Mouse (Mus musculus) frontal cortex, adult 2 months (tissue): Measurements from ENCODE around the gene Pole. TPM values are rescaled to one million over a fixed set of nuclear protein-coding genes. Genes with fewer than 3 reads are reported as not detected.

Experiments used
- DNase-seq, 2 experiments: peaks; one replicate each; pipeline ENCODE4 v3.0.0; 2022; ENCODE audit warnings: low spot score in 1 of 2; ENCODE audit errors: extremely low spot score in 1 of 2
- polyA plus RNA-seq: library from polyadenylated mRNA; depleted of rRNA; stranded (reverse); fragments of >200 nt; gene quantifications from 2 replicates; pipeline ENCODE4 v1.2.3, GENCODE M21; 2012; rRNA removed

Pole gene
- polyA plus RNA-seq, result 1.6 and 1.7 TPM in 2 replicates

DNA sequence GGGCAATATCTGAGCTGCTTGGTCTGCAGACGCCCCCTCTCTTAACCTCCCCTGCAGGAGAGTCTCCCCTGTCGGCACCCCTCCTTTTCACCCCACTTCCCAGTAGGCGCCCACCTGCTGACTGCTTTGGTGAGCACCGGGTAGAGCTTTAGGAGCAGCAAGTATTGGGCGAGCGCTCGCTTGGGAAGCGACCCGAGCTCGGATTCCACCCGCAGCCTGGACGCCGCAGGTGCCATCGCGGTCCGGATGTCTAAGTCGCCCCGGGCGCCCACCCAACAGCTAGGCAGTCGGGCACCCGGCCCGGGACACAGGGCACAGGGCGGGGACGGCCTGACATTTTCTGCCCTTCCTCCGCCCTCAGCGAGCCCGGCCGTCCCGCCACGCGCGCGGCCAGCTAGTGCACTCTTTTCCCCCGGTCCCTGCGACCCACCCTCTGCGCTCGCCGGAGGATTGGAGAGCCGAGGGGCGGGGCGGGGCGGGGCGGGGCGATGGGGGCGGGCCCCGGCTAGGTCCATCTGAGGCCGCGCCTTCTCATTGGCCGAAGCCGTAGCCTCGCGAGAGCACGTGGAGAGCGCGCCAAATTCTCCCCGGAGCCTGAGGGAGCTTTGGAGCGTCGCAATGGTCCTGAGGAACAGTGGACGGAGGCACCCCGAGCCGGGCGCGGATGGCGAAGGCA lies at the start of gene Pole, which contains the start of gene Pxmp2:
TSS of gene Pole (plus strand) at position 537 of the 676 bp plus-strand sequence.
TSS of gene Pxmp2 (minus strand) at position 417 of the 676 bp plus-strand sequence.
- peak; percentile 49 to 81 for DNase-seq

GRCm38 (mm10) chr5:110244091-110244490 lies 42.0 kb upstream of the Pole start:
- no peak for DNase-seq

DNA sequence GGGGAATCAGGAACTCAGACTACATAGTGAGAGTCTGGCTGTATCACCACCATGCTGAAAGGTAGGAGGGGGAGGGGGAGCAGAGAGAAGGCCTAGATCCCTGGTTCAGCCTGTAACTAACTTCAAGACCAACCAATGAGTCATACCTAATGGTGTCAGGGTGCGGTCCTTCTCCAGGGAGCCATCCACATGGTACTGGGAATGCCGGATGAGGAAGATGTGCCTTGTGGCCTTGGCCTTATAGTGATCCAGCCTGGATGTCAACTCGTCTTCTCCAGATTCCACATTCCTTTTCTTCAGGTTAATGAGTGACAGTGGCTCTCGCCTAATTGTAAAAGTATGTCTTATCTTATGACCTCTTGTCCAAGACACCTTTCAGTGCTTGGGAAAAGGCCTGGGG lies 19.2 kb upstream of the Pole start:
- DNase-seq, result no peak

DNA sequence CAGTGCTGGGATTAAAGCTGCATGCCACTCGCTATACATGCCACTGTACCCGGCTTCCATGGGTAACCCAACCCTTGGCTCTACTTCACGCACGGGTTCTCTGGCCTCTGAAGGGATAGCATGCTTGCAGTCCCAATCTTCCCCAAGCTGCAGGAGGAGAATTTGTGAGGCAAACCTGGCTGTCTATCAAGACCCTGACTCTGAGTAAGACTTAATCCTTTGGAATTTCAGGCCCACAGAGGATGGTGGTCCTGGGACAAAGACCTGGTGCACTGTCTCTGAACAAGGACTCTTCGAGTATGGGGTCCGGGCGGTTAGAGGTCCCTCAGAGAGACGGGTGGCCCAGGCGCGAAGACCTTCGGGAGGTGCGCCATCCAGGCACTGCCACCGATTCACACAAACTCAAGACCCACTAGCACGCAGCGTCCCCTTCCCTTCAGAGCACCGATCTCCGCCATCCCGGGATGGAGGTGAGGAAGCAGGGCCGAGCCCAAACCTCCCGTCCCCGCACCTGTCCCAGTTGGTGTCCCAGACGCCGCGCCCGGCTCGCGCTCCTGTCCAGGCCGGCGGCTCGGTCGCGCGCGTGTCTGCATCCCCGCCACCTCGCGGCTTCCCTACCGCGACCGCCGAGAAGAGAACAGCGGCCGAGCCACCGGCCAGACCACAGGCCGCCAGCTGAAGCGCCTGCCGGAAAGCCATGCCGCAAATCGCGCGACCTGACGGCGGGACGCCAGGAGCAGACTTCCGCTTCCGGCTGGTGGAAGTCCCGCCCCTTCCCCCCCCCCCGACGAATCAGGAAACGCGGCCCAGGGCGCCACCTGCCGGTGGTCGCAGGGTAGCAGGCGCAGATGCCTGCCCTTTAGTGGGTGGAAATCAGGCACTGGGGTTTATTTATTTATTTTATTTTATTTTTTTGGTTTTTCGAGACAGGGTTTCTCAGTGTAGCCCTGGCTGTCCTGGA lies 16.7 kb upstream of the Pole start, which contains the start of gene Pgam5:
TSS of gene Pgam5 (minus strand) at position 773 of the 961 bp plus-strand sequence.
- peak; percentile 23 to 90 for DNase-seq

- DNase-seq, result no peak
Measured at GRCm38 (mm10) chr5:110270242-110270641, 15.9 kb upstream of the Pole start.

- no peak for DNase-seq
Measured at GRCm38 (mm10) chr5:110274147-110274546, 12.0 kb upstream of the Pole start.

DNA sequence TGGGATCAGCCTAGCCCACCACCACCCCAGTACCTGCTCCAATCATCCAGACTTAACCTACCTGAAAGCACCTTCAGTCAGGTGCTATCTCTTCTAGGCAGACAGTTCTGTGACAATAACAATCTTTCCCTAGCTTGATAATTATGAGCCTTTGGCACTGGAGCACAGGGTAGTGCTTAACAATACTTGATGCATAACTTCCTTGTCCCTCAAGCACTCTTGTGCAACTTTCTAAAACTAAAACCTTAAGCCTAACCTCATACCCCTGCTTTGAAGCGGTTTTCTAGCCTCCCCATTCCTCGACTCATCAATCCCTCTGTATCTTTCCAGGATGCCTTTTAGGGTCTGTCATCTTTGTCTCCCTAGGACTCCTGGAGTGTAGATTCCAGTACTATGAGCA lies 11.3 kb upstream of the Pole start:
- DNase-seq, result no peak

DNA sequence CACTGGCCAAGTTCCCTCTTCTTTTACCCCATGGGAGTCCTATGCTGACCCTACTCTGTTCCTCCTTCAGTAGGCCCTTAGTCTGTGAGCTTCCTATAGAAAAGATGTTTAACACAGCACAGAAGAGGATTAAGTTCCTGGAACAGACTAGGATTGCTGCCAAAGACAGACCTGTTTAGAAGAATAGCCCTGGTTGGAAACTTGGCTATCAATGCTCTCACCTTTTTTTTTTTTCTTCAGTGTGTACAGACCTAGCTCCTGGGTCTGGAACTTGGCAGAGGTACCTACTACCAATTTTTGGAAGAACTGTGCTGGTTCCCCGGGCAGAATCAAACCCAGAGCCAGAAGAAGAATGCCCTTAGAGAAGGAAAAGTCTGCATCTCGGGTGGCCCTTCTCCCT lies 9.7 kb upstream of the Pole start:
- no peak for DNase-seq

- no peak for DNase-seq
Measured at GRCm38 (mm10) chr5:110276910-110277309, 9.2 kb upstream of the Pole start.

- DNase-seq, result no peak
Measured at GRCm38 (mm10) chr5:110281984-110282383, 4.1 kb upstream of the Pole start.

DNA sequence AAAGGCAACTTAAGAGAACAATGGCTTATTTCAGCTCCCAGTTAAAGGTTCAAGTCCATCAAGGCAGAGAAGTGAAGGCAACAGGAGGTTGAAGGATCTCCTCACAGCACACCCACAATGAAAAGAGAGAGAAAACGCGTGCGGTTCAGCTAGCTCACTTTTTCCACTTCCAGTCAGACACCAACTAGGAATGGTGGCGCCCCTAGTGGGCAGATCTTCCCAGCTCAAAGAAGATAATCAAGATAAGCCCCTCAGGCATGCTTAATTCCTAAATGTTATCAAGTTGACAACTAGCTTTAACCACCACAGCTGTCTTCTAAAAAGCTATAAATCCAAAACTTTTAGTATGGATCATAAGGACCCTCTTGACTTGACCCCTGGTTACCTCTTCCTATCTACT lies 1.6 kb upstream of the Pole start:
- DNase-seq, result peak in 1 of 2 experiments; percentile 28

- DNase-seq, result no peak
Measured at GRCm38 (mm10) chr5:110285156-110285555, 950 bp upstream of the Pole start.

DNA sequence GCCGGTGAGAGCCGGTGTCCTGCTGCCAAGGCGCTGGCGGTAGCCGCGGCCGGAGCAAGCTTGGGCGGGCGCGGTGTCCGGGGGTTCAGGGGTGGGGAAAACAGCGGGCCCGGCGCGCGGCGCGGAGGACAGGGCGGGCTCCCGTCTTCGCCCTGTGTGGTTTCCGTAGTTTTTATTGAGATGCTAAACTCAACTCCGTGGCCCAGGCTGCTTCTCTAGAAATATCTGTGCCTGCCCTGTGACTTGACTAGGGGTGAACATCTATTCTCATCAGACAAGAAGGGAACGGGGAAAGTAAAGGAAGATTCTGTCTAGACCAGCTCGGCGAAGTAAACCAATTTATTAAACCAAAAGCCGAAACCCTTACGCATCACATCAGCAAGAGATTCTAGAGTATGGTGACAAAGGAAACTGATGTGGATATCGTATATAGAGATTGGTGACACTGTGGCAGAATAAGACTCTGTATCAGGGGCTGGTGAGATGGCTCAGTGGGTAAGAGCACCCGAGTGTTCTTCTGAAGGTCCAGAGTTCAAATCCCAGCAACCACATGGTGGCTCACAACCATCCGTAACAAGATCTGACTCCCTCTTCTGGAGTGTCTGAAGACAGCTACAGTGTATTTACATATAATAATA lies 459 bp downstream of the Pole start:
- DNase-seq, result no peak

GRCm38 (mm10) chr5:110287084-110287475 lies 974 bp downstream of the Pole start:
- DNase-seq, result no peak

- DNase-seq, result no peak
Measured at GRCm38 (mm10) chr5:110291649-110292048, 5.5 kb downstream of the Pole start.

- DNase-seq, result no peak
Measured at GRCm38 (mm10) chr5:110296637-110297036, 10.5 kb downstream of the Pole start.

DNA sequence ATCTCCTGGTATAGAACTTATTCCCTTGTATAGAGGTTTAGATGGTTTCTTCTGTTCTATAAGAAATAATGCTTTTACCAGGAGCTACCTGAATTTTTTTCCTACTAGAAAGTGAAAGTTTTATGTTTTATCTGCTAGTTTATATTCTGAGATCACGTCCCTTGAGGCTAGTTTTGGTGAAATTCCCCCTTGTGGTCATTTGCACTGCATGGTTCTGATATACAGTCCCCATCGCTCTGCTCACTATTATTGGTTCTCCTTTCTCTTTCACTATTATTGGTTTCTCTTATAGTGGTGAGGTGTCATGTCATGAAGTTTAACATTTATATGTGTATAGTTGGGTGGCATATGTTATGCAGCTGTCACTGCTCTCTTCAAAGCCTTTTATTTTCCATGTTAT lies 14.5 kb downstream of the Pole start:
- no peak for DNase-seq

DNA sequence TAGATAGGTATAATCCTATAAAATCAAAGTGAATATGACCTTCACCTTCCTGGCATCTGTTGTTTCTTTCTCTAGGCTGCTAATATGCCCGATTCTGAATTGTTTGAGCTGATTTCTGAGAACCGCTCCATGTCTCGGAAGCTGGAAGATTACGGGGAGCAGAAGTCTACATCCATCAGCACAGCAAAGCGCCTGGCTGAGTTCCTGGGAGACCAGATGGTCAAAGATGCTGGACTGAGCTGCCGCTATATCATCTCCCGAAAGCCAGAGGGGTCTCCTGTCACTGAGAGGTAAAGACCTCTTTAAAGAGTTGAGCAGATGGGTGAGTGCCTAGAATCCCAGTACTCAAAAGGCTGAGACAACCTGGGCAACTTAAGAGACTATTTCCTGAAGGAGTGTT lies 22.8 kb downstream of the Pole start:
- no peak for DNase-seq

- DNase-seq, result no peak
Measured at GRCm38 (mm10) chr5:110313127-110313526, 27.0 kb downstream of the Pole start.

GRCm38 (mm10) chr5:110330508-110330907 lies 44.4 kb downstream of the Pole start:
- no peak for DNase-seq

- no peak for DNase-seq
Measured at GRCm38 (mm10) chr5:110338792-110339191, 52.7 kb downstream of the Pole start.
